Mouse (Mus musculus) hindbrain, embryonic 14.5 days (tissue): Measurements from ENCODE around the gene Apbb2. TPM values are rescaled to one million over a fixed set of nuclear protein-coding genes. Genes with fewer than 3 reads are reported as not detected.

Experiments
- ATAC-seq: fragments of 200-750 bp; cut with Nextera tagmentation; 2 replicates; pipeline ENCODE4 v1.8.0; 2017; ENCODE audit warnings: moderate number of reproducible peaks, mild to moderate bottlenecking, moderate TSS enrichment, moderate library complexity; ENCODE audit not compliant: low FRiP score
- DNase-seq: peaks from one replicate; pipeline ENCODE4 v3.0.0-alpha.2; 2015; ENCODE audit warnings: low spot score
- H3K27ac ChIP-seq: fragments of 300-500 bp; sonication (generic); 2 replicates; pipeline ENCODE4 v1.5.1; 2014; ENCODE audit warnings: mild to moderate bottlenecking, moderate library complexity
- H3K27me3 ChIP-seq: fragments of 300-500 bp; sonication (generic); 2 replicates; pipeline ENCODE4 v1.6.1; 2014; ENCODE audit warnings: mild to moderate bottlenecking, low read length, mixed read lengths; ENCODE audit not compliant: control insufficient read depth, insufficient read depth
- H3K36me3 ChIP-seq: fragments of 300-500 bp; sonication (generic); replicated peaks from 2 replicates; pipeline ENCODE4 v1.6.1; 2014; ENCODE audit not compliant: control insufficient read depth, insufficient read depth
- H3K4me1 ChIP-seq: fragments of 300-500 bp; sonication (generic); replicated peaks from 2 replicates; pipeline ENCODE4 v1.6.1; 2014; ENCODE audit warnings: antibody characterized with exemption, low read length, mixed read lengths; ENCODE audit not compliant: control insufficient read depth, insufficient read depth
- H3K4me2 ChIP-seq: fragments of 300-500 bp; sonication (generic); replicated peaks from 2 replicates; pipeline ENCODE4 v1.6.1; 2014; ENCODE audit warnings: mild to moderate bottlenecking, moderate library complexity
- H3K4me3 ChIP-seq: fragments of 300-500 bp; sonication (generic); replicated peaks from 2 replicates; pipeline ENCODE4 v1.5.1; 2014; ENCODE audit warnings: mild to moderate bottlenecking, low read length
- H3K9ac ChIP-seq: fragments of 300-500 bp; sonication (generic); 2 replicates; pipeline ENCODE4 v1.6.1; 2014
- H3K9me3 ChIP-seq: fragments of 300-500 bp; sonication (generic); 2 replicates; pipeline ENCODE4 v1.6.1; 2016; ENCODE audit warnings: low read length; ENCODE audit not compliant: control insufficient read depth
- WGBS: fragments of 180-500 bp; shearing (Covaris S2); extraction: QIAGEN DNeasy Blood & Tissue Kit; methylation state at CpG from one replicate; pipeline ENCODE4 v1.1.7; 2014; 5-methylcytosine and 5-hydroxymethylcytosine counted together
- polyA plus RNA-seq: library from polyadenylated mRNA; unstranded; fragments of >200 nt; fragmentation: Nextera tagmentation; extraction: Ambion mirVana; gene quantifications from 2 replicates; pipeline ENCODE4 v1.2.1, GENCODE M21; 2014

Gene Apbb2
- polyA plus RNA-seq: 113 and 123 TPM in 2 replicates

DNA sequence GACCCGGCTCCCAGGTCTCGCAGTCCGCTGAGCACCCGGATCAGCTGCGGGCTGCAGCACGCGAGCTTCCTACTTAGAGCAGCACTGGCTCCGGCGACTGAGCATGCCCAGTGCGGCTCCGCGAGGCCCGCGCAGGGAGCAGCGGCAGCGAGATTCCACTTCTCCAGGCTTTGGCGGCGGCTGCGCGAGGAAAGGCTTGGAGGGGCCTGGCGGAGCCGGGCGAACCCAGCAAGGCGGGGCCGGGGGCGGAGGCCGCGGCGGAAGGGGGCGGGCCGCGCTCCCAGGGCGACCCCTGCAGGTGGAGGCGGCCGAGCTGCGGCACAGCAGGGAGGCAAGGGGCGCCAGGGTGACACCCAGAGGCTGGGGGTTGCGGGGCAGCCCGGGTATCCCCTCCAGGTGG lies at the start of gene Apbb2:
Gene Apbb2, minus strand, starts transcription at position 188 of the 400 bp plus-strand sequence.
- ATAC-seq: peak; percentile 92
- H3K36me3 ChIP-seq: no peaks in the 10 kb centered on the region
- WGBS: under 1% methylated on average over 38 of the region's 39 CpGs
- peak; percentile 94 for DNase-seq
- H3K9ac ChIP-seq: peak within 1 kb of the TSS; percentile 92
- peaks cover 34% of the 10 kb centered on the region for H3K4me1 ChIP-seq
- no peaks in the 10 kb centered on the region for H3K9me3 ChIP-seq
- peak within 1 kb of the TSS; percentile 62 for H3K4me2 ChIP-seq
- peak within 1 kb of the TSS; percentile 70 for H3K4me3 ChIP-seq
- no peaks in the 10 kb centered on the region for H3K27me3 ChIP-seq
- peak within 1 kb of the TSS; percentile 92 for H3K27ac ChIP-seq

DNA sequence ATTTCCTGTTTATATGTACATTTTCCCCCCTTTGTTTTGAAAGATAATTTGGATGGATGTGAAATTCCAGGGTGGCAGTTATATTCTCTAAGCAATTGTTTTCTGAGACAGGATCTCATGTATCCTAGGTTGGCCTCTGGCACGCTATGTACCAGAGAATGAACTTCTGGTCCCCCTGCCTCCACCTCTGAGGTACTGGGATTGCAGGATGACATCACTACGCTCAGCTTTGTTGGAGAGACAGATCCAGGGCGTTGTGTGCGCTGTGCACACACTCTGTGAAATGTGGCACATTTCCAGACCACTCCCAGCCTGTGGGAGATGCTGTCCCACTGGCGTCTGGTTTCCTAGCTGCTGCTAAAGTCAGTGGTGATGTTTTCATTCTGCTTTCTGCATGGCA lies 35.6 kb upstream of the Apbb2 start:
- H3K27ac ChIP-seq: 0 out of 2 replicates have a peak overlapping the region, but pooled peaks have one; percentile 3
- H3K4me2 ChIP-seq: no peak overlapping the region
- 53% methylated on average over 5 of the region's 5 CpGs for WGBS
- no peaks in the 10 kb centered on the region for H3K27me3 ChIP-seq
- no peak overlapping the region for H3K4me3 ChIP-seq
- no peak overlapping the region for H3K9ac ChIP-seq
- peak; percentile 50 for DNase-seq
- H3K9me3 ChIP-seq: no peaks in the 10 kb centered on the region
- no peaks in the 10 kb centered on the region for H3K36me3 ChIP-seq
- no peaks in the 10 kb centered on the region for H3K4me1 ChIP-seq
- ATAC-seq: peak; percentile 40; the same call in 1 of the 2 replicates

DNA sequence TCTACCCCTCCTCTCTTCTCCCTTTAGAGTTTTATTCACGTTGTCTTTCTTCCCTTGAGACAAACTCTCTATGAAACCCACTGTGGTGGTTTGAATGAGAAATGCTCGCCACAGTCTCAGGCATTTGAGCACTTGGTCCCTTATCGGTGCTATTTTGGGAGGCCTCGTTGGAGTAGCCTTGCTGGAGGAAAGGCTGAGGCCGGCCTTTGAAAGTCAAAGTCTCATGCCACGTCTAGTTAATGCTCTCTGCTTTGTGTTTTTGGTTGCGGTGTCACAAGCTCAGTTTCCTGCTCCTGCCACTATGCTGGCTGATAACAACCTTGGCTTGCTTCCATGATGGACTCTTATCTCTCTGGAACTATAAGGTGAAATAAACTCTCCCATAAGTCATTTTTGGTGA lies 28.9 kb upstream of the Apbb2 start:
- Histone ChIP-seq H3K4me1 (no peaks in the 10 kb centered on the region), H3K27me3 (no peaks in the 10 kb centered on the region), H3K4me3 (no peak overlapping the region), H3K4me2 (no peak overlapping the region), H3K9me3 (no peaks in the 10 kb centered on the region), H3K36me3 (no peaks in the 10 kb centered on the region), H3K27ac (no peak overlapping the region), H3K9ac (no peak overlapping the region)
- 73% methylated on average over 7 of the region's 7 CpGs for WGBS
- DNase-seq (no peak), ATAC-seq (no peak)

DNA sequence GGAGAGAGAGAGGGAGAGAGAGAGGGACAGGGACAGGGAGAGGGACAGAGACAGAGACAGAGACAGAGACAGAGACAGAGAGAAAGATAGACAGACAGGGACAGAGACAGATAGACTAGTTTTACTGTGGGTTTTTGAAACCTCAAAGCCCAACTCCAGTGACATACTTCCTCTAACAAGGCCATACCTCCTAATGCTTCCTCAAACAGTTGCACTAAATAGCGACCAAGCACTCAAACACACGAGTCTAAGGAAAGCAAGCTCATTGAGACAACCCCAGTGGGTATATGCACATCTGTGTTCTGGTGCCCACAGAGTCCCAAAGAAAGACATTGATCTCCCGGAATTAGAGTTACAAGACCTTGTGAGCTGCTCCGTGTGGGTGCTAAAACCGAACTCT lies 24.7 kb upstream of the Apbb2 start:
- H3K9ac ChIP-seq: no peak overlapping the region
- ATAC-seq (no peak), DNase-seq (no peak)
- H3K4me1 ChIP-seq: no peaks in the 10 kb centered on the region
- no peak overlapping the region for H3K27ac ChIP-seq
- H3K4me2 ChIP-seq: no peak overlapping the region
- H3K4me3 ChIP-seq: no peak overlapping the region
- 86% methylated on average over 5 of the region's 5 CpGs for WGBS
- H3K27me3 ChIP-seq: no peaks in the 10 kb centered on the region
- H3K9me3 ChIP-seq: no peaks in the 10 kb centered on the region
- no peaks in the 10 kb centered on the region for H3K36me3 ChIP-seq

DNA sequence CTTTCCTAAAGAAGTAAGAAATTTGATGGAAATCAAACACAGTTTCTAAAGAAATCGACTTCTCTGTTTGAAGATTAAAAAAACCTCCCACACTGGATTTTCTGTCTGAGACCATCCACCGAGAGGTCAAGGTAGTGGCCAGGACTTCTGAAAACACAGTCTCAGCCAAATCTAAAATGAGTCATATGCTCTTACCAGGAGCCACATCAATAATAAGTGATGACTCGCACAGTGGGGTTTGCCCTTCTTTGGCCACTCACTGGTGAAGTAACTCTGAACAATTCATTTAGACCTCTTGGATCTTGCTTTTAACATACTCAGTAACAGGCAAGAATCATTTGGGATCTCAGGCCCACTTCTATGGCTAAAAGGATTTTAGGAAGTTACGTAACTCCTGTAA lies 23.6 kb upstream of the Apbb2 start:
- H3K4me2 ChIP-seq: no peak overlapping the region
- no peaks in the 10 kb centered on the region for H3K4me1 ChIP-seq
- H3K27ac ChIP-seq: no peak overlapping the region
- no peaks in the 10 kb centered on the region for H3K36me3 ChIP-seq
- H3K4me3 ChIP-seq: no peak overlapping the region
- DNase-seq: no peak
- no peak for ATAC-seq
- no peaks in the 10 kb centered on the region for H3K9me3 ChIP-seq
- H3K9ac ChIP-seq: no peak overlapping the region
- H3K27me3 ChIP-seq: no peaks in the 10 kb centered on the region
- WGBS: 94% methylated on average over 4 of the region's 4 CpGs

DNA sequence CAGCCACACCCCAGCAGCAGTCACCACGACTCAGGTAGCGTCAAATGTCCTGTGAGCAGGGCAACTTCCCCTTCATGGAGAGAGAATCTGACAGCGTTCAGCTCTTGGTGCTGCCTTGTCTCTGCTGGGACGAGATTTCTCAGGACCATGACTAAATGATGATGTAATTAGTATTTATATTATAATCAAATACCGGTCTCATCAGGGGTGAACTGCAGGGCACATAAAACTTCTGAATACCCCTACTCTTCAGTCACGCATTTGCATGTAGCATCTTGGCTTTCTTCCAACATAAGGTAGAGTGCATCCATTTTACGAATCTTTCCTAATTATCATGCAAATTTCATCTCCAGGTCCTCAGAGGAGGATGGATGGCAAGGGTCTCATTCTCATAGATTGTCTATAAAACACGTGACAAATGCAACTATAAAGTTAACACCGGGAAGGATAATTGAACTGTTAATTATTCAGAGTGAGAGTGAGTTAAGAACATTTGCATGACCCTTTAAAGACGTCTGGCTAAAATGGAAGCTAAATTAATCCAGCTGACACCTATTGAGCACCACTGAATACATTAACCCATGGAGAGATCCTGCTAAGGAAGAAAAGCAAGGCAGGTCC lies 17.0 kb upstream of the Apbb2 start:
- Histone ChIP-seq H3K27me3 (no peaks in the 10 kb centered on the region), H3K4me3 (no peak overlapping the region), H3K4me1 (no peaks in the 10 kb centered on the region), H3K9me3 (no peaks in the 10 kb centered on the region), H3K27ac (no peak overlapping the region), H3K36me3 (no peaks in the 10 kb centered on the region), H3K9ac (no peak overlapping the region), H3K4me2 (no peak overlapping the region)
- 36% methylated on average over 10 of the region's 10 CpGs for WGBS
- DNase-seq: no peak
- ATAC-seq: 0 out of 2 replicates have a peak, but pooled peaks have one; percentile 43

DNA sequence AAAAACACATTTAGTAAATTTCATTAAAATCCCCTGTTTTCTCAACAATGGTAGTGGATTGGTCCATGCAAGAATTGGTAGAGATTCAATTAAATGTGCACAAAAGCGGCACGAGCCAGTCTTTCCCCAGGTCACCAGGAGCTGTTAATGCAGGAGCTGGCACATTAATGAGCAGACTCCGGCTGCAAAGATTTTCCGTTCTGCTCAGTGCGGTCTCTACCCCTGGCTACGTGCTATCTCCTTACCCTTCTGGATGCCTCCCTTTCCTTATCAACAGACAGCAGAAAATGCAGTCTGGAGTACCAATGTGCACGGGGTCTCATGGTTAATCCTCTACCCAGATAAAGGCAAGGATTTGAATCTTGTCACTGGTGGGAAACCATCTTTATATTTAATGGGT lies 9.2 kb upstream of the Apbb2 start:
- Histone ChIP-seq H3K4me3 (no peak overlapping the region), H3K27me3 (no peaks in the 10 kb centered on the region), H3K9ac (no peak overlapping the region), H3K4me2 (no peak overlapping the region), H3K9me3 (no peaks in the 10 kb centered on the region), H3K36me3 (no peaks in the 10 kb centered on the region), H3K4me1 (0 out of 2 replicates have a peak, but pooled peaks cover 3% of the 10 kb centered on the region), H3K27ac (peak overlapping the region; percentile 59)
- DNase-seq: peak; percentile 40
- no peak; the same call in 1 of the 2 replicates for ATAC-seq
- 34% methylated on average over 7 of the region's 7 CpGs for WGBS

DNA sequence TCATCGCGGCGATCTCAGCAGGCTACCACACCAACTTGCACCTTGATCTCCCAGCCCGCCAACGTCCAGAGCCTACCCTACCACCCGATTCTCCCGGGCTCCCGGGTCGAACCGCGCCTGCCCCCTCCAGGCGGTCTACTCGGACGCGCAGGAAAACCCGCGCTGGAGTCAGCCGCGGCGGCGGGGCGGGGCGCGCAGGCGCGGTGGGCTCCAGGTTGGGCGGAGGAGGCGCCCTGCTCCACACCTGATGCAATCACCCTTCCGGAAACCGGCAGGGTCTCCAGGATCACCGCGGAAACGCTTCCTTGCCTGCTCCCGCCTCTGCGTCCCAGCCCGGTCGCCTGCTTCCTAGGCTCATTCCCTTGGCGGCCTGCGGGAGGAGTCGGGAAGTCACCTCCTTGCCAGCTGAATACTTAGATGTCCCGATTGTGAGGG lies 1.6 kb upstream of the Apbb2 start:
- H3K4me2 ChIP-seq: peak overlapping the region; percentile 62
- peak overlapping the region; percentile 77 for H3K27ac ChIP-seq
- H3K36me3 ChIP-seq: no peaks in the 10 kb centered on the region
- WGBS: under 1% methylated on average over 41 of the region's 41 CpGs
- no peaks in the 10 kb centered on the region for H3K9me3 ChIP-seq
- no peaks in the 10 kb centered on the region for H3K27me3 ChIP-seq
- H3K9ac ChIP-seq: peak overlapping the region; percentile 69
- DNase-seq: peak; percentile 85
- peaks cover 22% of the 10 kb centered on the region for H3K4me1 ChIP-seq
- peak; percentile 79 for ATAC-seq
- peak overlapping the region; percentile 52 for H3K4me3 ChIP-seq

DNA sequence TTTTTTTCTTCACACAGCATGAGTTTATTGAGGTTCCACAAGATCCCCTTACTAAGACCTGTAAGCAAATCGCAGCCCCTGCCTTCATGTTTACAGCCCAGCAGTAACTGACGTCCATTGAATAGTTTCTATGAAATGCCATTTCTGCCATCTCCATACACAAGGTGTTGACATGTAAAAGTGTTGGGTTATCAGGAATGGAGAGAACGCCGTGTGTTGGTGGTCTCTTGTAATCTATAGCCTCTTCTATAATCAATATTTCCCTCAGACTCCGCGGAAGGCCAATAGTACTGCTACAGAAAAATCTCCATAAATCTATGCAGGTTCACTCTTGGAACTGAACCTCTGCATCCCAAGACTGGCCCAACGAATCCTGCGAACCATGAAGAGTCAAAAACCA lies 1.1 kb upstream of the Apbb2 start:
- peak overlapping the region; percentile 62 for H3K4me2 ChIP-seq
- H3K4me3 ChIP-seq: peak overlapping the region; percentile 52
- H3K36me3 ChIP-seq: no peaks in the 10 kb centered on the region
- no peak for ATAC-seq
- no peaks in the 10 kb centered on the region for H3K27me3 ChIP-seq
- H3K27ac ChIP-seq: peak overlapping the region; percentile 77
- DNase-seq: no peak
- no peaks in the 10 kb centered on the region for H3K9me3 ChIP-seq
- H3K4me1 ChIP-seq: peaks cover 27% of the 10 kb centered on the region
- H3K9ac ChIP-seq: peak overlapping the region; percentile 69
- WGBS: 43% methylated on average over 8 of the region's 8 CpGs
